Mouse (Mus musculus): ENCODE results near the gene Tubgcp2.

Gene Tubgcp2

GRCm38 (mm10) chr7:139949893-139950282 is 86.6 kb downstream of the Tubgcp2 start:
- DNase-seq (ENCODE audit: low read depth, low spot score), result peak; percentile 68

GRCm38 (mm10) chr7:139946032-139946431 is 90.4 kb downstream of the Tubgcp2 start:
- no peak for DNase-seq (ENCODE audit: low read depth, low spot score)

Data from mesoderm, embryonic 11.5 days (tissue).